Mouse (Mus musculus) ovary, postnatal 36 days (tissue): Measurements from ENCODE around the gene Rtl1.

Experiments used
- DNase-seq: peaks from one replicate; pipeline ENCODE4 v3.0.0; 2022; ENCODE audit warnings: low spot score, mixed read lengths

Gene Rtl1

DNA sequence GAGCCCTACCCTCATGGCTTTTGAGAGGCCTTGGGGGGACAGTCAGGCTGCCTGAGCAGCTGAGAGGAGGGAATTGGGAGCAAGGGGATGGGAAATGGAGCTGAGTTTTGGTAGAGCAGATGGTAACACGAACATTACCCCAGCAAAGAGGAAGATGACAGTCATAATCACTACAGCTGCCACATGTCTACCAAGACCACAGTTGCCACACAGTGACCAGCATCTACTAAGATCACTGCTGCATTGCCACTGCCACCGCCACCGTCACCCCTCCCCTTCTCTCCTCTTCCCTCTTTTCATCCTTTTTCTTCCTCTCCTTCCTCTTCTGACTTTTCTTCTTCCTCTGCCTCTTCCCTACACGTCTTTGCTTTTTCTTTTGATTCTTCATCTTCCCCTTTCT, 27.9 kb downstream of the Rtl1 start:
- DNase-seq, result no peak

DNA sequence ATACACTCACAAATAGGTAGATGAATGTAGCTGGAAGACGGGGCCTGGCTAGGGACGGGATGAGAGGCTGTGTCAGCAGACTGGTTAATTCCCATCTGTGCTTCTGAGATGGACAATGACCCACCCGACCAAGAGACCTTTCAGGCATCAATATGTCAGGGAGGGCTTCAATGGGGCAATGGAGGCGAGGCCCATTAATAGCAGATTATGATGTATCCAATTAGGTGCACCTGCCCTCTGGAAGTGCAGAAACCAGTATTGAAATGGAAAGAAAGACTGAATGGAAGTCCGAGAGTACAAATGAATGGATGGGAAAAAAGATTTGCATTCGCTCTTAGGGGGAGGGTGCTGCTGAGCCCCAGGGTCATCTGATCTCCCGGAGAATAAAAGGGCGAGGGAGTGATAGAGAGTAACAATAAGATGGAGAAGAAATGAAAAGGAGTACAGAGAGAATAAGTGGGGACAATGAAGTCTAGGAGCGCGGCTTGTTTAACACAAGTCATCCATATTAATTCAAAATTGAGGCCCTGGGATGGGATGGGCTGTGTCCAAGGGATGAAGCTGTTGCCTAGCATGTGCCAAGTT, 39.9 kb downstream of the Rtl1 start:
- no peak for DNase-seq

DNA sequence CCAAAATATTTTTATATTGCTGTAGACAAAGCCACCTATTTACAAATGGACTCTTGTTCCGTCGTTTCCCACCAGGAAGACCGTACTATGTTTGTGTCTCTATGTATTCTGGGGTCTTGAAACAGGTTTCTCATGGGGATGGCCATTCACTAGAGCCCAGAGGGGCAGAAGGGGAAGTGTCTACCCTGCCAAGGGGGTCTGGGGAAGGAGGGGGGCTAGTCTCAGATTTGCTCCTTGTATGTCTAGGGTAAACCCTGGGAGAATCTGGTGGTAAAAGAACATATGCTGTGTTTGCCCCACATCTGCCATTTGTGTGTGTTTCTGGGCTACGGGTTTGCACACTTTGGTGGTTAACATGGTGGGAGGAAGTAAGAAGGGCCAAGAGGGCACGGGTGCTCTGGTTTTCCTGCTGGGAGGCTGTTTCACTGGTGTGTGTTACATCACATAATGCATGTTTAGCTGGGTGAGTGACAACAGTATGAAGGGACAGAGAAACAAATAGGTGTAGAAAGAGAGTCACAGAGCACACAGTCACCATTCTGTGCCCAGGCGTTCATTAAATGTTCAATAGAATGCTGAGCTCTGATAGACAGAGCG, 41.1 kb downstream of the Rtl1 start:
- DNase-seq, result no peak

DNA sequence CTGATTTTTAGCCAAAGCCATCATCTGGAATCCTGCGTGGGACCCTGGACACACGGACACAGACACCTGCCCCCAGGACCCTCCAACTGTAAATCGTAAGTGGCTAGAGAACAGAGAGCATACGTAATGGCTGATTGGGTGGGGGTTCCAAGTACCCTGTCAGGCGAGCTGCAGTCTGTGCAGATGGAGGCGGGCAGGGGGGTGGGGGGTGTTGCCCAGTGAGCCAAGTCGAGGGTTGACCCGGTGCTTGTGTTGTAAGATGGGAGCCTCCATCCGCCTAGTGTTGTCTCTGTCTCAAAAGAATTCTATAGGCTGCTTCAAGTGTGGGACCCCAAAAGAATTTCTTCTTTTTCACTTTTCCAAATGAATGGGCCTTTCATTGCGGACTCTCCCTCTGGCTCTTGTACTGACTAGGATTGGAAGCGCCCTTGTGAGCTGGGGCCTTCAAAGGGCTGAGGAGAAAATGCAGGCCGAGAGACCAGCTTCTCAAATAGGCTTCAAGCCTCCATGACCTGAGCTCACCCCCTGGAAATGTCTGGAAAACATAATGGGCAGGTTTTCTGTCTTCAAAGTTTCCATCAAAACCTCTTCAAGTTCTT, 41.8 kb downstream of the Rtl1 start:
- no peak for DNase-seq

- DNase-seq, result no peak
Measured at GRCm38 (mm10) chr12:109555837-109556409, 44.2 kb downstream of the Rtl1 start.

- DNase-seq, result no peak
Measured at GRCm38 (mm10) chr12:109553568-109553967, 46.6 kb downstream of the Rtl1 start.

- DNase-seq, result no peak
Measured at GRCm38 (mm10) chr12:109552754-109553525, 47.2 kb downstream of the Rtl1 start.

GRCm38 (mm10) chr12:109551771-109552170, 48.4 kb downstream of the Rtl1 start:
- DNase-seq, result no peak

DNA sequence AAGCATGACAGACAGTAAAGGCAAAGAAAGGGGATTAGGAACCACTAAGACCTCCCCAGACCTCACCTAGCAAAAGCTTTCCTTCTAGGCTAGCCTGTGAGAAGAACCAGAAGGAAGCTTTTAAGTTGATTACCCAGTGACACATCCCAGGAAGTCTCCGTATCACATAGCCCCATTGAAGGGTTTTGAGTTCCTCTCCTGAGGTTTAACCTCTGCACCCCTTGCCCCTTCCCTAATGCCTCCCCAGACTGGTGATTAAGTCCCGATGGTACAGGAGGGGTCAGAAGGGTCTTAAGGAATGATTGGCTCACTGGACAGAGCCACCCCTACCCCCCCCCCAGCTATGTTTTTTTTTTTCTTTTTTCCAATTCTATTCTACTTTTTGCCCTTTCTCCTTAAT, 53.0 kb downstream of the Rtl1 start:
- DNase-seq, result no peak

DNA sequence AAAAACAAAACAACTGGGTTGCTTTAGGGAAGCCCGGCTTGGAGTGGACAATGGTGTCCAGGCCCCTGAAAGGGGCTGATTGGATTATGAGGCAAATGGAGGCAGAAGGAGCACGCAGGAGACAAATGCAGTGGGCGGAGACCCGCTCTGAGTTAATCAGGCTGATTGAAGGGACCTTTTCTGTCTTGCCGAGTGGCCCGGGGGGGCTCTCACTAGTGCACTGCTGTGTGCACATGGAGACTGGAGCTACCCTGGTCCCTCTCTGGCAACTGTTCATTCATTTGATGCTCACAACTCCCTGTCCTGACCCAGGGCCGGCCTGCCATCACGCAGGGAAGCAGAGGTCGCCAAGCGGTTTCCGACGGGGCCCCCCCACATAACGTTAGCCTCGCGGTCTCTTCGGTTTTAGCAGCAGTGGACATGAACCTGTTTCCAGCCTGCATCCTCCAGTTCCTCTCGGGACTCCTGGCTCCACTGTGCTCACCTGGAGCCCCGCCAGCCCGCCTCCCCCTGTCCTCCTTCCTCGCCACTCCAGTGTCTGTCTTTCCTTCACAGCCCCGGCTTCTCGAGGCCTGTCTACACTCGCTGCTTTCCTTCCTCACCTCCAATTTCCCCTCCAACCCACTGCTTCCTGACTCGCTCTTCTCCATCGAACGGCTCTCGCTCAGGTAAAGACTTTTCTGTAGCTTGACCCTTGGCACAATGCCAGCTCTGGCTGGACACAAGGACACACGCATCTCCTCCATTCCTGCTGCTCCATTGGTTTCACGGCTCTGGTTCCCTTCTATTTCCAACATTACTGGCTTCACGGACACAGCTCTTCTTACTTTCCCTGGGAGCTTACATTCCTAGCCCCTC, 54.0 kb downstream of the Rtl1 start:
- DNase-seq, result no peak

GRCm38 (mm10) chr12:109543281-109543923, 56.7 kb downstream of the Rtl1 start:
- DNase-seq, result no peak

GRCm38 (mm10) chr12:109542635-109543249, 57.4 kb downstream of the Rtl1 start:
- DNase-seq, result no peak

DNA sequence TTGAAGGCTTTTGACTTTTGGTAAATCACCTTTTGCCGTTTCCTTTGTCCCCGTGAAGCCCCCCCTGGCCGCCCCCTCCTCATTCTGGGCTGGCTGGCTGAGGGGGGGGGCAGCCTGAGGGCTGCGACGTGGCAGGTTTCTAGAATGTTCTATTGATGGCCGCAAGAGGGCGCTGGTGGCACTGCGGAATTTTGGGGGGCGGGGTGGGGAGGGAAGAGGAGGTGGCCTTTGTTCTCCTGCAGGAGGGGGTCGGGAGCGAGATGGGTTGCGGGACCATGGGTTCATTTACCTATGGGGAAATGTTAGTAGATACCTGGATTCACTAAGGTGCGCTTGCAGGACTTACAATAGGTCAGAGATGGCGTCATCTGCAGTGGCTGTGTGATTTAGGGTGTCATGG, 58.1 kb downstream of the Rtl1 start:
- DNase-seq, result no peak

GRCm38 (mm10) chr12:109541540-109541899, 58.6 kb downstream of the Rtl1 start:
- no peak for DNase-seq

GRCm38 (mm10) chr12:109540739-109541539, 59.2 kb downstream of the Rtl1 start:
- DNase-seq, result peak; percentile 40

DNA sequence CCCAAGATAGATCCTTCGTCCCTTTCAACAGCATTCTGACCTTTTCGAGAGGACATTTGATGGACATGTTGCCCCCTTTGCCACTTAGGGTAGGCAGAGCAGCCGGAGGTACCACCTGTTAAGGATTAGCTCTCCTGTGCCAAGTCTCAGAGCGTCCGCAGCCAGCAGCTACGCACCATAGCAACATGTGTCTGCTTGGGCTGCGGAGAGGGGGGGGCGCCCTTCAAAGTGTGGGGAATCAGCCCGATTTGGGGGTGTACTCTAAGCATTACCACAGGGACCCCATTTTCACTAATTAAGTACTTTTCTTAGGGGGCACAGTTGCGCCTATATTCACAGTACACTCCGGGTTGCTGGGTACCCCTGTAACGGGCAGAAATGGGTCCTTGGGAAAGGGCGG, 60.2 kb downstream of the Rtl1 start:
- DNase-seq, result no peak
